Mouse (Mus musculus) embryo, embryonic 10 days (tissue): Measurements from ENCODE around the gene Pde1a.

Experiments used
- DNase-seq: peaks from one replicate; pipeline ENCODE4 v3.0.0-alpha.2; 2015; ENCODE audit warnings: low spot score

Pde1a gene

GRCm38 (mm10) chr2:80046751-80047513 lies 82.3 kb downstream of the Pde1a start:
- DNase-seq = no peak

GRCm38 (mm10) chr2:80038642-80039445 lies 90.4 kb downstream of the Pde1a start:
- no peak for DNase-seq

GRCm38 (mm10) chr2:80037971-80038370 lies 91.3 kb downstream of the Pde1a start:
- no peak for DNase-seq

- DNase-seq = no peak
Observed at GRCm38 (mm10) chr2:80029051-80029450, 100.2 kb downstream of the Pde1a start.

GRCm38 (mm10) chr2:80026053-80026452 lies 103.2 kb downstream of the Pde1a start:
- no peak for DNase-seq

GRCm38 (mm10) chr2:80025597-80025996 lies 103.7 kb downstream of the Pde1a start:
- no peak for DNase-seq

GRCm38 (mm10) chr2:80025038-80025437 lies 104.2 kb downstream of the Pde1a start:
- no peak for DNase-seq

- no peak for DNase-seq
Observed at GRCm38 (mm10) chr2:80014161-80014560, 115.1 kb downstream of the Pde1a start.

GRCm38 (mm10) chr2:80013060-80013459 lies 116.2 kb downstream of the Pde1a start:
- no peak for DNase-seq

- no peak for DNase-seq
Observed at GRCm38 (mm10) chr2:79999168-79999567, 130.1 kb downstream of the Pde1a start.

- no peak for DNase-seq
Observed at GRCm38 (mm10) chr2:79998460-79998859, 130.8 kb downstream of the Pde1a start.

- DNase-seq = no peak
Observed at GRCm38 (mm10) chr2:79991642-79992041, 137.6 kb downstream of the Pde1a start.

GRCm38 (mm10) chr2:79983778-79984177 lies 145.5 kb downstream of the Pde1a start:
- DNase-seq = no peak

- no peak for DNase-seq
Observed at GRCm38 (mm10) chr2:79983222-79983632, 146.0 kb downstream of the Pde1a start.

- no peak for DNase-seq
Observed at GRCm38 (mm10) chr2:79981781-79982180, 147.5 kb downstream of the Pde1a start.

GRCm38 (mm10) chr2:79978992-79979391 lies 150.3 kb downstream of the Pde1a start:
- no peak for DNase-seq

- DNase-seq = no peak
Observed at GRCm38 (mm10) chr2:79977259-79977658, 152.0 kb downstream of the Pde1a start.

GRCm38 (mm10) chr2:79975947-79976346 lies 153.3 kb downstream of the Pde1a start:
- no peak for DNase-seq

- DNase-seq = no peak
Observed at GRCm38 (mm10) chr2:79972271-79972670, 157.0 kb downstream of the Pde1a start.

- no peak for DNase-seq
Observed at GRCm38 (mm10) chr2:79969594-79969993, 159.7 kb downstream of the Pde1a start.

GRCm38 (mm10) chr2:79966681-79967506 lies 162.4 kb downstream of the Pde1a start:
- no peak for DNase-seq

GRCm38 (mm10) chr2:79966086-79966485 lies 163.2 kb downstream of the Pde1a start:
- DNase-seq = no peak
